Mouse (Mus musculus): ENCODE results near the gene Ube2cbp. TPM values are rescaled to one million over a fixed set of nuclear protein-coding genes. Genes with fewer than 3 reads are reported as not detected.

Gene Ube2cbp
- total and polyA plus RNA-seq, 2 experiments from 2014 or later, result 2.6 to 5.7 TPM

DNA sequence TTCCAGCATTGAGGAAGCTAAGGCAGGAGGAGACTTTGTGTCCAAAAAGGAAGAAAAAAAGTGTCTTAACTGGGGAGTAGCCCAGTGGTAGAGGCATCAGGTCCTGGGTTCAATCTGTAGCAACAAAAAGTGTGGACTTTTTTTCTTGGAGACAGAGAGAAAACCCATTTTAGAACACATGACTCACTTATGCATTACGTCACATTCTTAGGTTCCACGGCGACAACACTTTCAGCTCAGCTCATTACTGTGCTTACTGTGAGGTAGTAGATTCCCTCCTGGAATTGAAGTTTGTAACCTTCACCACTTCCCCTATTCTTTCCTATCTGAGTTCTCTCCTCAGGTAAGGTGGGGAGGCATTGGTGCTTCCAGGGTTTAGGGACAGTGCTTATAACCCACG, 31.5 kb upstream of the Ube2cbp start:
- Histone ChIP-seq H3K36me3 (replicated peaks; ENCODE audit: control insufficient read depth, insufficient read depth, low read length) (peaks cover 41% of the 10 kb centered on the region), H3K27me3 (ENCODE audit: control insufficient read depth, insufficient read depth, low read length) (no peaks in the 10 kb centered on the region), H3K27ac (ENCODE audit: low read depth) (no peak overlapping the region), H3K4me1 (ENCODE audit: control insufficient read depth, insufficient read depth) (no peaks in the 10 kb centered on the region), H3K4me2 (ENCODE audit: low read depth, low read length) (no peak overlapping the region), H3K4me3 (ENCODE audit: low read depth, low read length) (no peak overlapping the region), H3K9ac (replicated peaks; ENCODE audit: low read depth, low read length) (no peak overlapping the region), H3K9me3 (replicated peaks; ENCODE audit: control insufficient read depth, low read length) (no peaks in the 10 kb centered on the region)
- ATAC-seq (ENCODE audit: insufficient read depth, low read depth), result no peak
- TF ChIP-seq CTCF (IDR thresholded peaks at IDR 0.05; ENCODE audit: low read depth) (no peak), EP300 (IDR thresholded peaks at IDR 0.05; ENCODE audit: low read depth) (no peak)
- 91% methylated on average over 4 of the region's 4 CpGs for WGBS
- no peak for DNase-seq (ENCODE audit: low spot score)

DNA sequence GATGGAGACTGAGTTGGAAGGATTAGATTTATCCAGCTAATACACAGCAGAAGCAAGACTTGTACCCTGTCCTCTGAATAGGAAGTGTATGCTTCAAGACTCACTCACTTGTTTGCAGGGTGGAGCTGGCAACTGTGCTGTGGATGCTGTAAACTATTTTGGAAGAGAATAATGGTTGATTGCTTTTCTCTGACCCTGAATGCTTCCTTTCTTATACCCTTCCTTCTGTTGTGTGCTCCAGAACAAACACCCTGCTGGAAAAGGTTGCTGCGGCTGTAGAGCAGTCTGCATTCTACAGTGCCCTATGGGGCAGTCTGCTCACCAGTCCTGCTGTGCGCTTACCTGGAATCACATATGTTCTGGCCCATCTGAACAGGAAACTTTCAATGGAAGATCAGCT, 27.0 kb upstream of the Ube2cbp start:
- DNase-seq (ENCODE audit: low spot score), result no peak
- Histone ChIP-seq H3K4me3 (ENCODE audit: low read depth, low read length) (no peak overlapping the region), H3K9ac (replicated peaks; ENCODE audit: low read depth, low read length) (no peak overlapping the region), H3K4me1 (ENCODE audit: control insufficient read depth, insufficient read depth) (no peaks in the 10 kb centered on the region), H3K27me3 (ENCODE audit: control insufficient read depth, insufficient read depth, low read length) (no peaks in the 10 kb centered on the region), H3K9me3 (replicated peaks; ENCODE audit: control insufficient read depth, low read length) (no peaks in the 10 kb centered on the region), H3K36me3 (replicated peaks; ENCODE audit: control insufficient read depth, insufficient read depth, low read length) (peaks cover 43% of the 10 kb centered on the region), H3K27ac (ENCODE audit: low read depth) (no peak overlapping the region), H3K4me2 (ENCODE audit: low read depth, low read length) (no peak overlapping the region)
- WGBS, result 90% methylated on average over 2 of the region's 2 CpGs
- no peak for ATAC-seq (ENCODE audit: insufficient read depth, low read depth)
- TF ChIP-seq CTCF (IDR thresholded peaks at IDR 0.05; ENCODE audit: low read depth) (no peak), EP300 (IDR thresholded peaks at IDR 0.05; ENCODE audit: low read depth) (no peak)

GRCm38 (mm10) chr9:86482236-86482635, 17.5 kb upstream of the Ube2cbp start:
- Histone ChIP-seq H3K27ac (ENCODE audit: low read depth) (no peak overlapping the region), H3K9ac (replicated peaks; ENCODE audit: low read depth, low read length) (no peak overlapping the region), H3K4me3 (ENCODE audit: low read depth, low read length) (no peak overlapping the region), H3K27me3 (ENCODE audit: control insufficient read depth, insufficient read depth, low read length) (no peaks in the 10 kb centered on the region), H3K36me3 (replicated peaks; ENCODE audit: control insufficient read depth, insufficient read depth, low read length) (no peaks in the 10 kb centered on the region), H3K4me2 (ENCODE audit: low read depth, low read length) (no peak overlapping the region), H3K4me1 (ENCODE audit: control insufficient read depth, insufficient read depth) (peaks cover 15% of the 10 kb centered on the region), H3K9me3 (replicated peaks; ENCODE audit: control insufficient read depth, low read length) (no peaks in the 10 kb centered on the region)
- WGBS, result 81% methylated on average over 1 of the region's 1 CpGs
- no peak for ATAC-seq (ENCODE audit: insufficient read depth, low read depth)
- TF ChIP-seq EP300 (IDR thresholded peaks at IDR 0.05; ENCODE audit: low read depth), result no peak
- TF ChIP-seq CTCF (IDR thresholded peaks at IDR 0.05; ENCODE audit: low read depth), result no peak
- DNase-seq (ENCODE audit: low spot score), result no peak

DNA sequence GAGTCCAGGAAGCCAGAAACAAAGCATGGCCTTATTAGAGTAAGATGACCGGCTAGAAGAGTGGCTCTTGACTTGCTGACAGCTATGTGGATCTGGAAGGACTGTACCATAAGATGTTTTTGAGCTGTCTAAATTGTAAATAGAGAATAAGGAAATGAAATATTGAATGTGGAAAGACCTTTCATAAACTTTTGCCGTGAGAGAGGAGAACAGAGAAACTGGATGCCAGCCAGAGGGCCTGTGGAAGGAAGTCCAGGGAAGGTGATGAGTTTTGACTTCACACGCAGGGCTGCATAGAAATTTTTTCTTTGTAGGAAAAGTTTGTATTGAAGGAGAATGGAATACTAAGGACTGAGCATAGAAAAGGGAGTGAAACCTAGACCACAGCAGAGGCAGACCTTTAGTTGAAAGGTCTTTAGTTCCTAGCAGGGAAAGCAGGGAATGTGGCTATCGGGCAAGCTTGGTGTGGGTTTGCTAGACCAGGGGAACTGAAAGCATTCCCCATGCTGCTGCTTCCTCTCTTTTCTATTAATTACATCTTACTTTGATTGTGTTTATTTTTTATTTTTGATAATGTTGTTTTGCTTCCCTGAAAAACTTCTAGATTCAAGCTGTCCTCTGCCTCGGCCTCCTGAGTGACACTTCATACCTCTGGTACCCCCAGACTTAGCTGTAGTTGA, 13.8 kb upstream of the Ube2cbp start:
- no peaks in the 10 kb centered on the region for H3K27me3 ChIP-seq (ENCODE audit: control insufficient read depth, insufficient read depth, low read length)
- peaks cover 11% of the 10 kb centered on the region for H3K4me1 ChIP-seq (ENCODE audit: control insufficient read depth, insufficient read depth)
- ATAC-seq (ENCODE audit: insufficient read depth, low read depth) (no peak), DNase-seq (ENCODE audit: low spot score) (peak; percentile 15)
- no peak overlapping the region for H3K27ac ChIP-seq (ENCODE audit: low read depth)
- no peak for TF ChIP-seq EP300 (IDR thresholded peaks at IDR 0.05; ENCODE audit: low read depth)
- TF ChIP-seq CTCF (IDR thresholded peaks at IDR 0.05; ENCODE audit: low read depth), result no peak
- H3K4me3 ChIP-seq (ENCODE audit: low read depth, low read length), result no peak overlapping the region
- H3K9me3 ChIP-seq (replicated peaks; ENCODE audit: control insufficient read depth, low read length), result no peaks in the 10 kb centered on the region
- H3K4me2 ChIP-seq (ENCODE audit: low read depth, low read length), result no peak overlapping the region
- H3K9ac ChIP-seq (replicated peaks; ENCODE audit: low read depth, low read length), result no peak overlapping the region
- 40% methylated on average over 5 of the region's 5 CpGs for WGBS
- no peaks in the 10 kb centered on the region for H3K36me3 ChIP-seq (replicated peaks; ENCODE audit: control insufficient read depth, insufficient read depth, low read length)

DNA sequence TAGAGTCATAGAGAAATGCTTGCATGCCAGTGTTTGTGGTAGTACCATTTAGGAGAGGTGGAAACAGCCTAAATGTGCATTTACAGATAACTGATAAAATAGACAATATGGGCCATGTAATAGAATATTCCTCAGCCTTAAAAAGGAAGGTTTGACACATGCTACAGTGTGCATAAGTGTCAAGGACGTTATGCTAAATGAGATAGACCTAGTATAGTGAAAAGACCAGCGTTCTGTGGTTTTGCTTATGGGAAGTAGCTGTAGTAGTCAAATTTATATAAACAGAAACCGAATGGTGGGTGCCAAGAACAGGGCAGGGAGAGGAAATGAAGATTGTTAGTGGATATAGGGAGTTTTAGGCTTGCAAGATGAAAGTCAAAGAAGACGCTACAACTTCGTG, 12.0 kb upstream of the Ube2cbp start:
- WGBS, result 71% methylated on average over 5 of the region's 5 CpGs
- Histone ChIP-seq H3K9me3 (replicated peaks; ENCODE audit: control insufficient read depth, low read length) (no peaks in the 10 kb centered on the region), H3K4me3 (ENCODE audit: low read depth, low read length) (no peak overlapping the region), H3K9ac (replicated peaks; ENCODE audit: low read depth, low read length) (no peak overlapping the region), H3K4me1 (ENCODE audit: control insufficient read depth, insufficient read depth) (peaks cover 11% of the 10 kb centered on the region), H3K27ac (ENCODE audit: low read depth) (no peak overlapping the region), H3K36me3 (replicated peaks; ENCODE audit: control insufficient read depth, insufficient read depth, low read length) (no peaks in the 10 kb centered on the region), H3K27me3 (ENCODE audit: control insufficient read depth, insufficient read depth, low read length) (no peaks in the 10 kb centered on the region), H3K4me2 (ENCODE audit: low read depth, low read length) (no peak overlapping the region)
- DNase-seq (ENCODE audit: low spot score) (no peak), ATAC-seq (ENCODE audit: insufficient read depth, low read depth) (no peak)
- TF ChIP-seq CTCF (IDR thresholded peaks at IDR 0.05; ENCODE audit: low read depth) (no peak), EP300 (IDR thresholded peaks at IDR 0.05; ENCODE audit: low read depth) (no peak)

DNA sequence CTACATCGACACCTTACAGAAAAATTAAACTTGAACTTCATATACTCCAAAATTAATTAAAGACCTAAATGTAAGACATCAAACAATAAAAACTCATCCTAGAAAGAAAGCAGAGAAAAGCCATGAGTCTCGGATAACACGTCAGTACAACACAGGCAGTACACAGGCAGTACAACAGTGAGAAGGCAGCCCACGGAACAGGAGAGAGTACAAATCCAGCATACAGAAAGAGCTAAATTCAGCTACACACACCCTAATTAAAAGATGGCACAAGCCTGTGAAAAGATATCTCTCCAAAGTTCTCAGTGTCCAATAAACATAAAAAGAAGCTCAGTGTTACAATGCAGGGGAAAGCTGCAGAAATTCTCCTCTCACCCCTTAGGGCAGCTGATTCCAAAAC, 11.2 kb upstream of the Ube2cbp start:
- H3K9me3 ChIP-seq (replicated peaks; ENCODE audit: control insufficient read depth, low read length), result no peaks in the 10 kb centered on the region
- H3K4me1 ChIP-seq (ENCODE audit: control insufficient read depth, insufficient read depth), result peaks cover 11% of the 10 kb centered on the region
- ATAC-seq (ENCODE audit: insufficient read depth, low read depth) (no peak), DNase-seq (ENCODE audit: low spot score) (no peak)
- H3K4me3 ChIP-seq (ENCODE audit: low read depth, low read length), result no peak overlapping the region
- no peak overlapping the region for H3K4me2 ChIP-seq (ENCODE audit: low read depth, low read length)
- H3K27me3 ChIP-seq (ENCODE audit: control insufficient read depth, insufficient read depth, low read length), result no peaks in the 10 kb centered on the region
- no peak overlapping the region for H3K27ac ChIP-seq (ENCODE audit: low read depth)
- WGBS, result 92% methylated on average over 4 of the region's 4 CpGs
- TF ChIP-seq CTCF (IDR thresholded peaks at IDR 0.05; ENCODE audit: low read depth), result no peak
- no peak for TF ChIP-seq EP300 (IDR thresholded peaks at IDR 0.05; ENCODE audit: low read depth)
- H3K36me3 ChIP-seq (replicated peaks; ENCODE audit: control insufficient read depth, insufficient read depth, low read length), result no peaks in the 10 kb centered on the region
- no peak overlapping the region for H3K9ac ChIP-seq (replicated peaks; ENCODE audit: low read depth, low read length)
